In the genomic region with DNA sequence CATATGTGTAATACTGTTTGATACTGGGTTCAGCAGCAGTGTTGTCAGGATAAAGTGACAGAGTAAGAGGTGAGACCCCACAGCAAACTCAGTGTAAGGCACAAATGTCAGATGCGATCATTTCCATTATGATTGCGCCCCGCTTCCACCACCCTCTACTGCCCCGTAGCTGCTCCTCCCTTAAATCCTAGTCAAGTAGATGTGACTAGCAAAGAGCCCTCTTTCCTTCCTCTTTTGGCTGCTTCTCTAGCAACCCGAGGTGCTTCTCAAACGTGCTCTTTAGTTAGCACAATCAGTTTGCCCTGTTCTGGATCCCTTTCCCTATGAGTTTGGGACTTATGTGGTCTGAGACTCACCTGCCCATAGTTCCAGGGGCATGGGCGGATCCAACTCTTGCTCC, we compare ENCODE assay signal across 25 mouse cellular contexts. TPM values are rescaled to one million over a fixed set of nuclear protein-coding genes. Genes with fewer than 3 reads are reported as not detected.
"Had no signal": no experiment of that assay in that cellular context is flagged by ENCODE, and none has a peak within 500 bp of the region (broad histone marks: within the 10 kb centered on the region; RNA-seq: fewer than 3 reads in every experiment).

No protein-coding gene starts in this region.

- H3K4me1 ChIP-seq: midbrain, embryonic 10.5 days; midbrain, embryonic 12.5 days; neural tube, embryonic 13.5 days; neural tube, embryonic 15.5 days; stomach, embryonic 15.5 days had no signal

- H3K4me2 ChIP-seq: lung, embryonic 14.5 days; midbrain, embryonic 12.5 days; neural tube, embryonic 13.5 days; neural tube, embryonic 15.5 days; stomach, embryonic 15.5 days had no signal

- DNase-seq: lung, adult 18-20 months; lung, embryonic 14.5 days; lung, postnatal 10 days; lung, postnatal 36 days; midbrain, embryonic 14.5 days; right cerebral cortex, postnatal 14 days; thymus, adult 2 months; thymus, postnatal 25 days; thymus, postnatal 4 days had no signal

- H3K9ac ChIP-seq: lung, embryonic 14.5 days; midbrain, embryonic 12.5 days; neural tube, embryonic 13.5 days; neural tube, embryonic 15.5 days; stomach, embryonic 15.5 days had no signal

- ATAC-seq: midbrain, embryonic 16.5 days had no signal

- H3K27me3 ChIP-seq: midbrain, embryonic 12.5 days; neural tube, embryonic 13.5 days; neural tube, embryonic 15.5 days; stomach, embryonic 15.5 days had no signal

- H3K36me3 ChIP-seq: midbrain, embryonic 10.5 days; midbrain, embryonic 12.5 days; neural tube, embryonic 13.5 days; neural tube, embryonic 15.5 days; stomach, embryonic 15.5 days had no signal

- H3K27ac ChIP-seq: macrophage; midbrain, embryonic 10.5 days; midbrain, embryonic 12.5 days; neural tube, embryonic 13.5 days; neural tube, embryonic 15.5 days; stomach, embryonic 15.5 days; stomach, postnatal 0 days had no signal

- H3K9me3 ChIP-seq: midbrain, embryonic 10.5 days; midbrain, embryonic 12.5 days; neural tube, embryonic 13.5 days; neural tube, embryonic 15.5 days; stomach, embryonic 15.5 days had no signal

- H3K4me3 ChIP-seq: midbrain, embryonic 10.5 days; midbrain, embryonic 12.5 days; myocyte; neural tube, embryonic 13.5 days; neural tube, embryonic 15.5 days; stomach, embryonic 15.5 days had no signal

RNA-seq across cellular contexts. Expression of a gene that starts 10.9 kb away (rescaled TPM):
- total RNA-seq: megakaryocyte progenitor cell, adult 5-6 weeks; megakaryocyte-erythroid progenitor cell, adult 5-6 weeks had no signal
- polyA plus RNA-seq: liver, embryonic 16.5 days; lung, embryonic 14.5 days; macrophage; midbrain, embryonic 10.5 days; midbrain, embryonic 12.5 days; midbrain, embryonic 14.5 days; spleen, adult 2 months; testis, adult 2 months had no signal

RNA-seq across cellular contexts. Expression of a gene that starts 34.8 kb away (rescaled TPM):
- total RNA-seq: megakaryocyte progenitor cell, adult 5-6 weeks; megakaryocyte-erythroid progenitor cell, adult 5-6 weeks had no signal
- polyA plus RNA-seq: liver, embryonic 16.5 days; lung, embryonic 14.5 days; lung, embryonic 16.5 days; macrophage; midbrain, embryonic 10.5 days; midbrain, embryonic 12.5 days; midbrain, embryonic 14.5 days; midbrain, embryonic 16.5 days; myocyte; neural tube, embryonic 11.5 days; neural tube, embryonic 15.5 days; spleen, adult 2 months; stomach, postnatal 0 days had no signal

RNA-seq across cellular contexts. Expression of a gene that starts 37.9 kb away (rescaled TPM):
- polyA plus RNA-seq: macrophage; myocyte; testis, adult 2 months had no signal
